ENCODE assay signal across 20 mouse cellular contexts in genomic region chr4:53799753-53800152, GRCm38 (mm10). TPM values are rescaled to one million over a fixed set of nuclear protein-coding genes. Genes with fewer than 3 reads are reported as not detected.
DNase-seq lines count a peak whose midpoint lies in the region; ATAC-seq and TF ChIP-seq lines count a peak whose summit lies in the region.
"Had no signal": no experiment of that assay in that cellular context is flagged by ENCODE, and none has a peak within 500 bp of the region (broad histone marks: within the 10 kb centered on the region; RNA-seq: fewer than 3 reads in every experiment).

No protein-coding gene starts in this region.

- peak overlapping the region; percentile 77 for H3K27ac ChIP-seq in heart, embryonic 12.5 days (ENCODE audit: poor library complexity, severe bottlenecking)
- H3K27ac ChIP-seq in kidney, embryonic 16.5 days (ENCODE audit: low read length) = 0 out of 2 replicates have a peak overlapping the region, but pooled peaks have one; percentile 49
- H3K27ac ChIP-seq in CH12.LX (ENCODE audit: insufficient read depth, low read depth) = no peak overlapping the region
- H3K27ac ChIP-seq in intestine, embryonic 15.5 days = no peak overlapping the region
- H3K27ac ChIP-seq: hindbrain, embryonic 12.5 days; lung, embryonic 15.5 days; midbrain, embryonic 12.5 days had no signal

- no peak for ATAC-seq in heart, embryonic 12.5 days (ENCODE audit: insufficient number of reproducible peaks, low FRiP score)
- no peak for ATAC-seq in kidney, embryonic 16.5 days (ENCODE audit: low FRiP score, low TSS enrichment)
- no peak for ATAC-seq in intestine, embryonic 15.5 days
- no peak for ATAC-seq in frontal cortex, adult (ENCODE audit: low TSS enrichment)
- ATAC-seq: CD4-positive, CD25-positive, alpha-beta regulatory T cell, adult 4 months; intestine, embryonic 16.5 days had no signal

- no peaks in the 10 kb centered on the region for H3K79me2 ChIP-seq in CH12.LX (replicated peaks; ENCODE audit: control insufficient read depth, extremely low read depth, insufficient read depth, poor library complexity, severe bottlenecking)

- no peak for TF ChIP-seq POLR2A in CH12.LX (IDR thresholded peaks at IDR 0.05; ENCODE audit: low read depth, low read length)
- TF ChIP-seq POLR2A in brain, embryonic 14.5 days (IDR thresholded peaks at IDR 0.05; ENCODE audit: borderline replicate concordance, extremely low read depth, insufficient read depth, insufficient read length, poor library complexity, severe bottlenecking) = no peak

- 0 out of 2 replicates have a peak overlapping the region, but pooled peaks have one; percentile 6 for H3K4me2 ChIP-seq in heart, embryonic 12.5 days
- no peak overlapping the region for H3K4me2 ChIP-seq in kidney, embryonic 16.5 days (replicated peaks; ENCODE audit: low read depth, low read length)
- peak overlapping the region; percentile 59 for H3K4me2 ChIP-seq in CH12.LX (ENCODE audit: insufficient read depth, low read depth, poor library complexity, severe bottlenecking)
- no peak overlapping the region for H3K4me2 ChIP-seq in intestine, embryonic 15.5 days (replicated peaks)
- H3K4me2 ChIP-seq: hindbrain, embryonic 12.5 days; lung, embryonic 15.5 days; midbrain, embryonic 12.5 days had no signal

- H3K4me1 ChIP-seq in heart, embryonic 12.5 days (replicated peaks) = peaks cover 30% of the 10 kb centered on the region
- peaks cover 9% of the 10 kb centered on the region for H3K4me1 ChIP-seq in kidney, embryonic 16.5 days (ENCODE audit: insufficient read depth, low read length)
- H3K4me1 ChIP-seq in CH12.LX (ENCODE audit: control insufficient read depth in 1 of 2, insufficient read depth in 2 of 2) = peaks cover 24 to 59% of the 10 kb centered on the region in 2 experiments
- H3K4me1 ChIP-seq in intestine, embryonic 15.5 days (replicated peaks) = no peaks in the 10 kb centered on the region

- H3K27me3 ChIP-seq in heart, embryonic 12.5 days (replicated peaks) = no peaks in the 10 kb centered on the region
- no peaks in the 10 kb centered on the region for H3K27me3 ChIP-seq in kidney, embryonic 16.5 days (ENCODE audit: insufficient read depth, low read length)
- no peaks in the 10 kb centered on the region for H3K27me3 ChIP-seq in CH12.LX (replicated peaks)
- H3K27me3 ChIP-seq in intestine, embryonic 15.5 days (replicated peaks) = no peaks in the 10 kb centered on the region
- H3K27me3 ChIP-seq: hindbrain, embryonic 12.5 days; lung, embryonic 15.5 days; midbrain, embryonic 12.5 days had no signal

- intact Hi-C loops in heart, postnatal 25 days (cut with DNase I) = no loop called here

- TF ChIP-seq EP300 in CH12.LX (IDR thresholded peaks at IDR 0.05; ENCODE audit: low read length) = peak; percentile 76

- in situ Hi-C loops in CH12.LX (cut with MboI; ENCODE audit: low pct_ligation_motif_present, low pct_unique_long_range_greater_than_20kb, low sequenced_read_pairs) = loop anchor here (5.0 kb wide), 1 partner anchor 52 kb away; no protein-coding TSS in a partner anchor

- TF ChIP-seq CTCF in CH12.LX (conservative IDR thresholded peaks at IDR 0.05 in 1 of 2, IDR thresholded peaks at IDR 0.05 in 1 of 2; ENCODE audit: low read depth in 2 of 2, low read length in 2 of 2) = no peak
- no peak for TF ChIP-seq CTCF in brain, embryonic 14.5 days (IDR thresholded peaks at IDR 0.05; ENCODE audit: borderline replicate concordance, extremely low read depth, insufficient read depth, insufficient read length)

- DNase-seq in heart, postnatal 25 days (ENCODE audit: low spot score) = no peak
- DNase-seq in kidney, postnatal 14 days = no peak
- peak; percentile 88 for DNase-seq in CH12.LX (ENCODE audit: extremely low read depth)
- peak; percentile 53 for DNase-seq in brain, embryonic 14.5 days (ENCODE audit: low read depth)
- DNase-seq: adrenal gland, adult 8-10 months; cerebellum, postnatal 10 days; gastrocnemius, postnatal 10 days; liver; thymus, postnatal 4 days had no signal

- H3K36me3 ChIP-seq in heart, embryonic 12.5 days = no peaks in the 10 kb centered on the region
- H3K36me3 ChIP-seq in kidney, embryonic 16.5 days (ENCODE audit: insufficient read depth, low read length) = no peaks in the 10 kb centered on the region
- H3K36me3 ChIP-seq in CH12.LX (replicated peaks in 1 of 2; ENCODE audit: control insufficient read depth in 1 of 2, insufficient read depth in 1 of 2, low read length in 1 of 2) = no peaks in the 10 kb centered on the region
- no peaks in the 10 kb centered on the region for H3K36me3 ChIP-seq in intestine, embryonic 15.5 days
- H3K36me3 ChIP-seq: hindbrain, embryonic 12.5 days; lung, embryonic 15.5 days; midbrain, embryonic 12.5 days had no signal

- WGBS in heart, embryonic 12.5 days = 11% methylated on average over 1 of the region's 1 CpGs
- WGBS in kidney, embryonic 16.5 days = 58% methylated on average over 1 of the region's 1 CpGs
- WGBS in intestine, embryonic 15.5 days = 61% methylated on average over 1 of the region's 1 CpGs

- no peak overlapping the region for H3K4me3 ChIP-seq in heart, embryonic 12.5 days
- H3K4me3 ChIP-seq in kidney, embryonic 16.5 days (ENCODE audit: low read length) = no peak overlapping the region
- no peak overlapping the region for H3K4me3 ChIP-seq in CH12.LX (replicated peaks in 1 of 3; ENCODE audit: low read depth in 2 of 3, low read length in 2 of 3, poor library complexity in 1 of 3)
- H3K4me3 ChIP-seq in intestine, embryonic 15.5 days (replicated peaks) = no peak overlapping the region
- H3K4me3 ChIP-seq: hindbrain, embryonic 12.5 days; lung, embryonic 15.5 days; midbrain, embryonic 12.5 days had no signal

- H3K9ac ChIP-seq in heart, embryonic 12.5 days = no peak overlapping the region
- no peak overlapping the region for H3K9ac ChIP-seq in kidney, embryonic 16.5 days (replicated peaks; ENCODE audit: low read length)
- H3K9ac ChIP-seq in CH12.LX (ENCODE audit: insufficient read depth, low read depth) = no peak overlapping the region
- no peak overlapping the region for H3K9ac ChIP-seq in intestine, embryonic 15.5 days
- H3K9ac ChIP-seq: hindbrain, embryonic 12.5 days; lung, embryonic 15.5 days; midbrain, embryonic 12.5 days had no signal

- 0 out of 2 replicates have a peak, but pooled peaks cover 3% of the 10 kb centered on the region for H3K9me3 ChIP-seq in heart, embryonic 12.5 days (replicated peaks)
- H3K9me3 ChIP-seq in kidney, embryonic 16.5 days (ENCODE audit: low read length) = peaks cover 3% of the 10 kb centered on the region
- H3K9me3 ChIP-seq in CH12.LX (replicated peaks; ENCODE audit: low read length) = no peaks in the 10 kb centered on the region
- H3K9me3 ChIP-seq in intestine, embryonic 15.5 days = no peaks in the 10 kb centered on the region
- H3K9me3 ChIP-seq: lung, embryonic 15.5 days had no signal

- TF ChIP-seq RAD21 in CH12.LX (IDR thresholded peaks at IDR 0.05; ENCODE audit: low read depth, low read length) = no peak

- dilution Hi-C loops in CH12.LX (cut with MboI; ENCODE audit: extremely low pct_ligation_motif_present, extremely low pct_unique_long_range_greater_than_20kb, low sequenced_read_pairs) = no loop called here

TF ChIP-seq in CH12.LX, 34 proteins besides CTCF, POLR2A, EP300 and RAD21:
- TF ChIP-seq NELFE (IDR thresholded peaks at IDR 0.05; ENCODE audit: low read depth, low read length) (no peak), IRF4 (IDR thresholded peaks at IDR 0.05; ENCODE audit: low read depth, low read length) (peak; percentile 50), MAFK (IDR thresholded peaks at IDR 0.05; ENCODE audit: insufficient replicate concordance, low read length) (no peak), POLR2AphosphoS2 (IDR thresholded peaks at IDR 0.05; ENCODE audit: low read depth, low read length) (no peak), ZMIZ1 (IDR thresholded peaks at IDR 0.05; ENCODE audit: low read depth, low read length) (no peak), HCFC1 (IDR thresholded peaks at IDR 0.05; ENCODE audit: low read depth, low read length) (no peak), E2F4 (IDR thresholded peaks at IDR 0.05; ENCODE audit: insufficient replicate concordance, low read depth, low read length) (no peak), ETS1 (conservative IDR thresholded peaks at IDR 0.05; ENCODE audit: low read depth, low read length) (peak; percentile 53; the same call in 1 of the 2 replicates), ZKSCAN1 (IDR thresholded peaks at IDR 0.05; ENCODE audit: borderline replicate concordance, low read depth, low read length) (no peak), TCF12 (IDR thresholded peaks at IDR 0.05; ENCODE audit: low read depth, low read length) (peak; percentile 59; the same call in 1 of the 2 replicates), MEF2A (IDR thresholded peaks at IDR 0.05; ENCODE audit: borderline replicate concordance, low read depth, low read length) (peak; percentile 50; the same call in 1 of the 2 replicates)

RNA-seq across cellular contexts. Expression of gene Tal2, which starts 20.2 kb away (rescaled TPM):
- 0.05 and 0.08 TPM in 2 replicates for polyA plus RNA-seq in heart, embryonic 12.5 days (2016; fragmentation: Nextera tagmentation; extraction: Ambion mirVana)
- total RNA-seq in heart, postnatal 25 days (2021) = under 1 TPM in 1 of 2 experiments, not detected in 1; 0.16 TPM
- 0.08 and 0.09 TPM in 2 replicates for polyA plus RNA-seq in kidney, embryonic 16.5 days (2015; fragmentation: Nextera tagmentation; extraction: Ambion mirVana)
- total RNA-seq in CH12.LX (2012; rRNA removed) (0.04 TPM in 1 of 2 replicates, not detected in the other), CH12.LX (2014; rRNA removed) (0.09 TPM in 1 of 2 replicates, not detected in the other)
- polyA plus RNA-seq in CH12.LX (2012; ENCODE audit: insufficient read length, low read depth) = not detected in 2 replicates
- polyA plus RNA-seq in brain, embryonic 14.5 days (2012; rRNA removed) = 8.8 and 13.0 TPM in 2 replicates
- polyA plus RNA-seq in intestine, embryonic 15.5 days (2015; fragmentation: Nextera tagmentation; extraction: Ambion mirVana) = 0.05 TPM in 1 of 2 replicates, not detected in the other
- total RNA-seq: layer of hippocampus, postnatal 14 days; left cerebral cortex, postnatal 25 days had no signal
- polyA plus RNA-seq: CD4-positive, CD25-positive, alpha-beta regulatory T cell, adult 4 months; intestine, embryonic 16.5 days had no signal

RNA-seq across cellular contexts. Expression of gene Tmem38b, which starts 26.1 kb away (rescaled TPM):
- polyA plus RNA-seq in heart, embryonic 12.5 days (2016; fragmentation: Nextera tagmentation; extraction: Ambion mirVana) = 13.3 and 13.5 TPM in 2 replicates
- total RNA-seq in heart, postnatal 25 days (2021) = 10 to 100 TPM; 18.2 to 19.3 TPM
- polyA plus RNA-seq in kidney, embryonic 16.5 days (2015; fragmentation: Nextera tagmentation; extraction: Ambion mirVana) = 7.4 and 9.1 TPM in 2 replicates
- total RNA-seq in CH12.LX (2012; rRNA removed) (5.4 and 5.9 TPM in 2 replicates), CH12.LX (2014; rRNA removed) (10.5 and 10.6 TPM in 2 replicates)
- polyA plus RNA-seq in CH12.LX (2012; ENCODE audit: insufficient read length, low read depth) = 9.7 and 10.8 TPM in 2 replicates
- 3.6 and 7.0 TPM in 2 replicates for polyA plus RNA-seq in brain, embryonic 14.5 days (2012; rRNA removed)
- 7.6 and 7.9 TPM in 2 replicates for polyA plus RNA-seq in intestine, embryonic 15.5 days (2015; fragmentation: Nextera tagmentation; extraction: Ambion mirVana)

Comparison
In these comparisons a context has a peak if more than half of its experiments do, and no peak if none do; other contexts are left out.
1. H3K27ac ChIP-seq: peak in heart, embryonic 12.5 days (single experiment) and kidney, embryonic 16.5 days (single experiment); none in CH12.LX (single experiment) and intestine, embryonic 15.5 days (single experiment).
2. H3K4me2 ChIP-seq: peak in heart, embryonic 12.5 days (single experiment) and CH12.LX (single experiment); none in kidney, embryonic 16.5 days (single experiment) and intestine, embryonic 15.5 days (single experiment).
3. DNase-seq: peak in CH12.LX (single experiment) and brain, embryonic 14.5 days (single experiment); none in heart, postnatal 25 days (single experiment) and kidney, postnatal 14 days (single experiment).